Mouse (Mus musculus) stomach, postnatal 0 days (tissue): Measurements from ENCODE around the gene Trmt1. TPM values are rescaled to one million over a fixed set of nuclear protein-coding genes. Genes with fewer than 3 reads are reported as not detected.
A peak's percentile ranks its signal among the peaks of the same experiment; 100 is the strongest.

Source experiments
- ATAC-seq: fragments of 200-750 bp; cut with Nextera tagmentation; 2 replicates; pipeline ENCODE4 v1.8.0; 2017; ENCODE audit not compliant: low FRiP score, low TSS enrichment
- DNase-seq: peaks from one replicate; pipeline ENCODE4 v3.0.0-alpha.2; 2016; ENCODE audit warnings: low spot score
- H3K27ac ChIP-seq: fragments of 300-500 bp; sonication (generic); replicated peaks from 2 replicates; pipeline ENCODE4 v1.5.1; 2014; ENCODE audit warnings: mild to moderate bottlenecking, control low read depth
- H3K27me3 ChIP-seq: fragments of 300-500 bp; sonication (generic); 2 replicates; pipeline ENCODE4 v1.6.1; 2014; ENCODE audit warnings: low read length; ENCODE audit not compliant: control insufficient read depth, insufficient read depth
- H3K36me3 ChIP-seq: fragments of 300-500 bp; sonication (generic); 2 replicates; pipeline ENCODE4 v1.6.1; 2014; ENCODE audit warnings: low read length, mixed read lengths; ENCODE audit not compliant: control insufficient read depth, insufficient read depth
- H3K4me1 ChIP-seq: fragments of 300-500 bp; sonication (generic); replicated peaks from 2 replicates; pipeline ENCODE4 v1.6.1; 2014; ENCODE audit warnings: antibody characterized with exemption; ENCODE audit not compliant: control insufficient read depth, insufficient read depth
- H3K4me2 ChIP-seq: fragments of 300-500 bp; sonication (generic); replicated peaks from 2 replicates; pipeline ENCODE4 v1.6.1; 2014; ENCODE audit warnings: low read depth, mild to moderate bottlenecking, control low read depth, moderate library complexity
- H3K4me3 ChIP-seq: fragments of 300-500 bp; sonication (generic); 2 replicates; pipeline ENCODE4 v1.5.1; 2014; ENCODE audit warnings: low read depth, low read length, control low read depth
- H3K9ac ChIP-seq: fragments of 300-500 bp; sonication (generic); 2 replicates; pipeline ENCODE4 v1.6.1; 2014; ENCODE audit warnings: mild to moderate bottlenecking, low read length, control low read depth, mixed read lengths
- H3K9me3 ChIP-seq: fragments of 300-500 bp; sonication (generic); 2 replicates; pipeline ENCODE4 v1.6.1; 2016; ENCODE audit warnings: low read length; ENCODE audit not compliant: control insufficient read depth
- CTCF ChIP-seq: IDR thresholded peaks from 2 replicates; pipeline ENCODE4 v1.5.1; 2016; ENCODE audit warnings: antibody characterized with exemption, low read depth, mild to moderate bottlenecking, moderate library complexity
- EP300 ChIP-seq: optimal IDR thresholded peaks from 2 replicates; pipeline ENCODE3; 2016; ENCODE audit warnings: antibody characterized with exemption
- WGBS: fragments of 180-500 bp; shearing (Covaris S2); extraction: QIAGEN DNeasy Blood & Tissue Kit; methylation state at CpG from one replicate; pipeline ENCODE4 v1.1.7; 2014; 5-methylcytosine and 5-hydroxymethylcytosine counted together
- polyA plus RNA-seq: library from polyadenylated mRNA; unstranded; fragments of >200 nt; fragmentation: Nextera tagmentation; extraction: Ambion mirVana; gene quantifications from 2 replicates; pipeline ENCODE4 v1.2.1, GENCODE M21; 2015

The Trmt1 gene
- polyA plus RNA-seq, 1 experiment from 2014 or later = 45.1 TPM

GRCm38 (mm10) chr8:84700526-84700925, 14.4 kb downstream of the Trmt1 start:
- Histone ChIP-seq H3K4me3 (no peak overlapping the region), H3K4me2 (no peak overlapping the region), H3K27me3 (no peaks in the 10 kb centered on the region), H3K27ac (peak overlapping the region; percentile 70), H3K9me3 (no peaks in the 10 kb centered on the region), H3K9ac (no peak overlapping the region), H3K4me1 (peaks cover 2% of the 10 kb centered on the region; the same call in 1 of the 2 replicates), H3K36me3 (peaks cover 2% of the 10 kb centered on the region; the same call in 1 of the 2 replicates)
- no peak for DNase-seq
- no peak for ATAC-seq
- no peak for TF ChIP-seq EP300
- 72% methylated on average over 5 of the region's 5 CpGs for WGBS

GRCm38 (mm10) chr8:84700941-84701911, 15.1 kb downstream of the Trmt1 start, which contains the start of gene Lyl1:
Gene Lyl1, plus strand, starts transcription at chr8:84701457.
- Histone ChIP-seq H3K4me1 (peaks cover 2% of the 10 kb centered on the region; the same call in 1 of the 2 replicates), H3K9ac (peak within 1 kb of the TSS; percentile 31), H3K4me3 (peak within 1 kb of the TSS; percentile 19), H3K36me3 (peaks cover 2% of the 10 kb centered on the region; the same call in 1 of the 2 replicates), H3K4me2 (peak within 1 kb of the TSS; percentile 25), H3K9me3 (no peaks in the 10 kb centered on the region), H3K27me3 (no peaks in the 10 kb centered on the region), H3K27ac (peak within 1 kb of the TSS; percentile 70)
- peak; percentile 78 for DNase-seq
- peak; percentile 25 for ATAC-seq
- WGBS = 20% methylated on average over 31 of the region's 34 CpGs
- peak; percentile 50 for TF ChIP-seq CTCF
- TF ChIP-seq EP300 = no peak

- no peak for TF ChIP-seq EP300
- TF ChIP-seq CTCF = 0 out of 2 replicates have a peak, but pooled peaks have one; percentile 3
- no peak for DNase-seq
- ATAC-seq = no peak
- Histone ChIP-seq H3K27ac (0 out of 2 replicates have a peak overlapping the region, but pooled peaks have one; percentile 63), H3K9ac (no peak overlapping the region), H3K4me3 (peak overlapping the region; percentile 19; the same call in 1 of the 2 replicates), H3K4me1 (peaks cover 2% of the 10 kb centered on the region; the same call in 1 of the 2 replicates), H3K9me3 (no peaks in the 10 kb centered on the region), H3K27me3 (no peaks in the 10 kb centered on the region), H3K4me2 (peak overlapping the region; percentile 31), H3K36me3 (peaks cover 2% of the 10 kb centered on the region; the same call in 1 of the 2 replicates)
- 73% methylated on average over 9 of the region's 9 CpGs for WGBS
Measured at GRCm38 (mm10) chr8:84702561-84702960, 16.5 kb downstream of the Trmt1 start.

GRCm38 (mm10) chr8:84702963-84703465, 16.9 kb downstream of the Trmt1 start:
- peaks cover 2% of the 10 kb centered on the region; the same call in 1 of the 2 replicates for H3K4me1 ChIP-seq
- peaks cover 2% of the 10 kb centered on the region; the same call in 1 of the 2 replicates for H3K36me3 ChIP-seq
- no peaks in the 10 kb centered on the region for H3K27me3 ChIP-seq
- no peak overlapping the region for H3K27ac ChIP-seq
- DNase-seq (no peak), ATAC-seq (no peak)
- no peak; the same call in 1 of the 2 replicates for TF ChIP-seq CTCF
- TF ChIP-seq EP300 = no peak
- H3K9me3 ChIP-seq = no peaks in the 10 kb centered on the region
- 86% methylated on average over 6 of the region's 6 CpGs for WGBS
- H3K9ac ChIP-seq = no peak overlapping the region
- peak overlapping the region; percentile 31 for H3K4me2 ChIP-seq
- H3K4me3 ChIP-seq = no peak overlapping the region; the same call in 1 of the 2 replicates

- Histone ChIP-seq H3K27ac (0 out of 2 replicates have a peak overlapping the region, but pooled peaks have one; percentile 24), H3K36me3 (peaks cover 2% of the 10 kb centered on the region; the same call in 1 of the 2 replicates), H3K4me1 (peaks cover 2% of the 10 kb centered on the region; the same call in 1 of the 2 replicates), H3K9me3 (no peaks in the 10 kb centered on the region), H3K27me3 (no peaks in the 10 kb centered on the region), H3K4me2 (peak overlapping the region; percentile 60), H3K9ac (no peak overlapping the region), H3K4me3 (no peak overlapping the region)
- ATAC-seq (no peak), DNase-seq (no peak)
- TF ChIP-seq CTCF = peak; percentile 17; the same call in 1 of the 2 replicates
- TF ChIP-seq EP300 = no peak
- WGBS = 43% methylated on average over 38 of the region's 38 CpGs
Measured at GRCm38 (mm10) chr8:84703466-84704249, 17.6 kb downstream of the Trmt1 start.
